Comparison of ENCODE assay signal across 28 mouse cellular contexts in genomic region chr5:35632841-35633240, GRCm38 (mm10). TPM values are rescaled to one million over a fixed set of nuclear protein-coding genes. Genes with fewer than 3 reads are reported as not detected.
A peak's percentile ranks its signal among the peaks of the same experiment; 100 is the strongest.
DNase-seq lines count a peak whose midpoint lies in the region; ATAC-seq and TF ChIP-seq lines count a peak whose summit lies in the region.
"Had no signal": no experiment of that assay in that cellular context is flagged by ENCODE, and none has a peak within 500 bp of the region (broad histone marks: within the 10 kb centered on the region; RNA-seq: fewer than 3 reads in every experiment).

No protein-coding gene starts in this region.

- WGBS in heart, adult 2 months, result 47% methylated on average over 6 of the region's 6 CpGs
- WGBS in heart, embryonic 11.5 days (ENCODE audit: insufficient replicate concordance), result 80% methylated on average over 6 of the region's 6 CpGs

- H3K27ac ChIP-seq in heart, adult 2 months, result peak overlapping the region; percentile 33; the same call in 1 of the 2 replicates
- no peak overlapping the region for H3K27ac ChIP-seq in heart, embryonic 11.5 days (ENCODE audit: low read depth, low read length)
- H3K27ac ChIP-seq: hindbrain, postnatal 0 days; intestine, embryonic 15.5 days; liver, embryonic 14.5 days; macrophage; neural tube, embryonic 15.5 days; stomach, postnatal 0 days had no signal

- TF ChIP-seq EP300 in heart, adult 2 months (IDR thresholded peaks at IDR 0.05; ENCODE audit: insufficient read depth, low read depth, low read length), result peak; percentile 83; the same call in 1 of the 2 replicates

- H3K4me3 ChIP-seq in heart, adult 2 months, result no peak overlapping the region
- no peak overlapping the region for H3K4me3 ChIP-seq in heart, embryonic 11.5 days (ENCODE audit: low read depth, low read length)
- H3K4me3 ChIP-seq: erythroblast, embryonic 14.5 days; intestine, embryonic 15.5 days; neural tube, embryonic 15.5 days had no signal

- no peak for ATAC-seq in heart, embryonic 11.5 days (replicated peaks; ENCODE audit: insufficient number of reproducible peaks, low FRiP score, low TSS enrichment)
- ATAC-seq: CD4-positive, CD25-positive, alpha-beta regulatory T cell, adult 4 months; forebrain, embryonic 16.5 days; hindbrain, postnatal 0 days; intestine, embryonic 15.5 days had no signal

- no peak overlapping the region for H3K9ac ChIP-seq in heart, adult 2 months (ENCODE audit: low read depth, low read length)
- H3K9ac ChIP-seq in heart, embryonic 11.5 days (ENCODE audit: low read depth, low read length), result no peak overlapping the region
- H3K9ac ChIP-seq: intestine, embryonic 15.5 days; liver, embryonic 14.5 days; neural tube, embryonic 15.5 days had no signal

- H3K4me1 ChIP-seq in heart, adult 2 months (ENCODE audit: control insufficient read depth, insufficient read depth, low read length), result peaks cover 17% of the 10 kb centered on the region
- H3K4me1 ChIP-seq in heart, embryonic 11.5 days (ENCODE audit: control insufficient read depth, insufficient read depth, low read length), result no peaks in the 10 kb centered on the region
- H3K4me1 ChIP-seq: intestine, embryonic 15.5 days; neural tube, embryonic 15.5 days had no signal

- no peak for TF ChIP-seq CTCF in heart, adult 2 months (IDR thresholded peaks at IDR 0.05)

- TF ChIP-seq POLR2A in heart, adult 2 months (IDR thresholded peaks at IDR 0.05; ENCODE audit: insufficient read depth, low read depth, low read length), result no peak

- intact Hi-C loops in heart, adult 2 months (cut with DNase I), result loop anchor here (5.0 kb wide), 1 partner anchor 39 kb away; no protein-coding TSS in a partner anchor

- H3K9me3 ChIP-seq in heart, embryonic 11.5 days (replicated peaks; ENCODE audit: control insufficient read depth, low read length), result no peaks in the 10 kb centered on the region
- H3K9me3 ChIP-seq: intestine, embryonic 15.5 days; neural tube, embryonic 15.5 days had no signal

- no peaks in the 10 kb centered on the region for H3K36me3 ChIP-seq in heart, adult 2 months (ENCODE audit: control insufficient read depth, insufficient read depth, low read length)
- no peaks in the 10 kb centered on the region for H3K36me3 ChIP-seq in heart, embryonic 11.5 days (ENCODE audit: control insufficient read depth, insufficient read depth, low read length)
- H3K36me3 ChIP-seq: intestine, embryonic 15.5 days; neural tube, embryonic 15.5 days had no signal

- no peaks in the 10 kb centered on the region for H3K79me2 ChIP-seq in heart, adult 2 months (replicated peaks; ENCODE audit: control insufficient read depth, insufficient read depth, low read length)

- H3K4me2 ChIP-seq in heart, embryonic 11.5 days, result no peak overlapping the region
- H3K4me2 ChIP-seq: intestine, embryonic 15.5 days; neural tube, embryonic 15.5 days had no signal

- H3K27me3 ChIP-seq in heart, adult 2 months (ENCODE audit: control insufficient read depth, insufficient read depth, low read length), result no peaks in the 10 kb centered on the region
- no peaks in the 10 kb centered on the region; the same call in 1 of the 2 replicates for H3K27me3 ChIP-seq in heart, embryonic 11.5 days (ENCODE audit: control insufficient read depth, insufficient read depth, low read length)
- H3K27me3 ChIP-seq: intestine, embryonic 15.5 days; neural tube, embryonic 15.5 days had no signal

- peak; percentile 62 for DNase-seq in gastrocnemius, adult 18-20 months (ENCODE audit: low spot score)
- DNase-seq in gastrocnemius, postnatal 4 days (ENCODE audit: low spot score in 2 of 2), result no peak
- DNase-seq in heart, adult 2 months, result peak; percentile 58 to 78
- peak; percentile 74 to 80 for DNase-seq in heart, adult 9 months (ENCODE audit: low spot score in 2 of 2)
- DNase-seq in skeletal muscle tissue, adult 2 months (ENCODE audit: low read depth, low spot score), result peak; percentile 80
- no peak for DNase-seq in spleen, postnatal 14 days (ENCODE audit: low spot score in 2 of 2)
- DNase-seq: cerebellum, adult 2 months; cerebellum, postnatal 14 days; kidney, adult 2 months; kidney, postnatal 36 days; liver; lung, adult 2 months; lung, postnatal 10 days; midbrain, embryonic 14.5 days; retina, postnatal 1 day; right cerebral cortex, postnatal 14 days; thymus, adult 18-20 months; thymus, postnatal 36 days had no signal

RNA-seq across cellular contexts. Expression of gene Htra3, which starts 46.7 kb away (rescaled TPM):
- total RNA-seq in gastrocnemius, adult 18-20 months (2021), result 10 to 100 TPM; 28.4 to 34.8 TPM
- total RNA-seq in gastrocnemius, postnatal 4 days (2021), result 100 to 1,000 TPM in 1 of 2 experiments, 10 to 100 TPM in 1; 97.0 to 102 TPM
- total RNA-seq in heart, adult 2 months (2021), result 100 to 1,000 TPM; 101 to 102 TPM
- polyA plus RNA-seq in heart, adult 2 months (2012; rRNA removed), result 130 and 147 TPM in 2 replicates
- polyA plus RNA-seq in heart, embryonic 11.5 days (2014; fragmentation: Nextera tagmentation; extraction: Ambion mirVana), result 3.7 and 4.1 TPM in 2 replicates
- polyA plus RNA-seq: CD4-positive, CD25-positive, alpha-beta regulatory T cell, adult 4 months; erythroblast, embryonic 14.5 days had no signal

RNA-seq across cellular contexts. Expression of gene Acox3, which starts 50.0 kb away (rescaled TPM):
- total RNA-seq in gastrocnemius, adult 18-20 months (2021), result 10 to 100 TPM; 17.3 to 18.2 TPM
- 10 to 100 TPM; 13.1 to 17.0 TPM for total RNA-seq in gastrocnemius, postnatal 4 days (2021)
- total RNA-seq in heart, adult 2 months (2021), result 10 to 100 TPM; 21.8 to 28.3 TPM
- polyA plus RNA-seq in heart, adult 2 months (2012; rRNA removed), result 22.5 and 25.5 TPM in 2 replicates
- 10.5 and 11.4 TPM in 2 replicates for polyA plus RNA-seq in heart, embryonic 11.5 days (2014; fragmentation: Nextera tagmentation; extraction: Ambion mirVana)

RNA-seq across cellular contexts. Expression of gene Trmt44, which starts 58.0 kb away (rescaled TPM):
- total RNA-seq in gastrocnemius, adult 18-20 months (2021), result 1 to 10 TPM; 1.7 TPM
- 1 to 10 TPM; 4.2 to 4.9 TPM for total RNA-seq in gastrocnemius, postnatal 4 days (2021)
- 1 to 10 TPM; 1.9 to 2.0 TPM for total RNA-seq in heart, adult 2 months (2021)
- polyA plus RNA-seq in heart, adult 2 months (2012; rRNA removed), result 1.7 and 2.0 TPM in 2 replicates
- 4.6 and 4.9 TPM in 2 replicates for polyA plus RNA-seq in heart, embryonic 11.5 days (2014; fragmentation: Nextera tagmentation; extraction: Ambion mirVana)

Comparison
In these comparisons a context has a peak if more than half of its experiments do, and no peak if none do; other contexts are left out.
1. DNase-seq: peak in gastrocnemius, adult 18-20 months (single experiment), heart, adult 2 months (2 of 2), heart, adult 9 months (2 of 2) and skeletal muscle tissue, adult 2 months (single experiment); none in gastrocnemius, postnatal 4 days (0 of 2) and spleen, postnatal 14 days (0 of 2).